In genomic region chr4:33926010-33926409, GRCm38 (mm10) we compare ENCODE assay signal across 12 mouse cellular contexts. TPM values are rescaled to one million over a fixed set of nuclear protein-coding genes. Genes with fewer than 3 reads are reported as not detected.
A peak's percentile ranks its signal among the peaks of the same experiment; 100 is the strongest.
DNase-seq lines count a peak whose midpoint lies in the region; ATAC-seq and TF ChIP-seq lines count a peak whose summit lies in the region.
"Had no signal": no experiment of that assay in that cellular context is flagged by ENCODE, and none has a peak within 500 bp of the region (broad histone marks: within the 10 kb centered on the region; RNA-seq: fewer than 3 reads in every experiment).

No protein-coding gene starts in this region.

- peaks cover 21% of the 10 kb centered on the region for H3K4me1 ChIP-seq in forebrain, embryonic 15.5 days
- H3K4me1 ChIP-seq in hindbrain, embryonic 15.5 days (replicated peaks) = peaks cover 20% of the 10 kb centered on the region
- H3K4me1 ChIP-seq in neural tube, embryonic 14.5 days (ENCODE audit: control insufficient read depth, insufficient read depth, low read length) = 0 out of 2 replicates have a peak, but pooled peaks cover 7% of the 10 kb centered on the region

- H3K4me2 ChIP-seq in forebrain, embryonic 15.5 days (replicated peaks) = peak overlapping the region; percentile 95
- H3K4me2 ChIP-seq in hindbrain, embryonic 15.5 days = peak overlapping the region; percentile 96
- peak overlapping the region; percentile 35 for H3K4me2 ChIP-seq in neural tube, embryonic 14.5 days (ENCODE audit: low read depth, low read length)

- intact Hi-C loops in left cerebral cortex, adult 2 months (cut with DNase I) = loop anchor here (5.0 to 10.0 kb wide), 3 partner anchors 261 to 449 kb away; no protein-coding TSS in a partner anchor
- intact Hi-C loops in left cerebral cortex, postnatal 36 days (cut with DNase I) = loop anchor here (5.0 to 10.0 kb wide), 3 partner anchors 189 to 531 kb away; no protein-coding TSS in a partner anchor

- no peaks in the 10 kb centered on the region for H3K27me3 ChIP-seq in forebrain, embryonic 15.5 days
- H3K27me3 ChIP-seq in hindbrain, embryonic 15.5 days = no peaks in the 10 kb centered on the region
- peaks cover 3% of the 10 kb centered on the region; the same call in 1 of the 2 replicates for H3K27me3 ChIP-seq in neural tube, embryonic 14.5 days (ENCODE audit: control insufficient read depth, insufficient read depth, low read length)

- peak overlapping the region; percentile 98 for H3K9ac ChIP-seq in forebrain, embryonic 15.5 days (replicated peaks)
- H3K9ac ChIP-seq in hindbrain, embryonic 15.5 days = peak overlapping the region; percentile 44
- peak overlapping the region; percentile 37 for H3K9ac ChIP-seq in neural tube, embryonic 14.5 days (replicated peaks; ENCODE audit: low read depth, low read length)

- no peak for DNase-seq in left cerebral cortex, adult 2 months (ENCODE audit: extremely low spot score in 1 of 2, low spot score in 2 of 2)
- no peak for DNase-seq in left cerebral cortex, postnatal 36 days (ENCODE audit: low spot score in 2 of 2)
- no peak for DNase-seq in kidney, postnatal 25 days
- no peak for DNase-seq in lung, postnatal 4 days
- DNase-seq: adrenal gland, postnatal 10 days; gastrocnemius, postnatal 36 days; kidney, adult 2 months; right cerebral cortex, postnatal 4 days had no signal

- no peak for ATAC-seq in forebrain, embryonic 15.5 days (replicated peaks)
- no peak for ATAC-seq in hindbrain, embryonic 15.5 days (ENCODE audit: low FRiP score, low read depth)
- no peak for ATAC-seq in neural tube, embryonic 14.5 days (ENCODE audit: low read depth)

- no peaks in the 10 kb centered on the region for H3K9me3 ChIP-seq in forebrain, embryonic 15.5 days
- no peaks in the 10 kb centered on the region for H3K9me3 ChIP-seq in hindbrain, embryonic 15.5 days
- H3K9me3 ChIP-seq in neural tube, embryonic 14.5 days (ENCODE audit: control insufficient read depth, low read length) = no peaks in the 10 kb centered on the region

- peak overlapping the region; percentile 95 for H3K27ac ChIP-seq in left cerebral cortex, adult 2 months
- peak overlapping the region; percentile 71 for H3K27ac ChIP-seq in forebrain, embryonic 15.5 days (replicated peaks)
- H3K27ac ChIP-seq in hindbrain, embryonic 15.5 days (replicated peaks) = peak overlapping the region; percentile 59
- H3K27ac ChIP-seq in neural tube, embryonic 14.5 days (ENCODE audit: low read depth, low read length) = peak overlapping the region; percentile 52; the same call in 1 of the 2 replicates

- WGBS in forebrain, embryonic 15.5 days = 45% methylated on average over 6 of the region's 6 CpGs
- WGBS in hindbrain, embryonic 15.5 days = 36% methylated on average over 6 of the region's 6 CpGs
- 32% methylated on average over 6 of the region's 6 CpGs for WGBS in neural tube, embryonic 14.5 days

- H3K36me3 ChIP-seq in forebrain, embryonic 15.5 days = no peaks in the 10 kb centered on the region
- H3K36me3 ChIP-seq in hindbrain, embryonic 15.5 days = no peaks in the 10 kb centered on the region
- H3K36me3 ChIP-seq in neural tube, embryonic 14.5 days (ENCODE audit: control insufficient read depth, insufficient read depth, low read length) = no peaks in the 10 kb centered on the region

- no peak for TF ChIP-seq CTCF in left cerebral cortex, adult 2 months (IDR thresholded peaks at IDR 0.05)

- peak overlapping the region; percentile 80 for H3K4me3 ChIP-seq in left cerebral cortex, adult 2 months
- peak overlapping the region; percentile 89 for H3K4me3 ChIP-seq in forebrain, embryonic 15.5 days
- peak overlapping the region; percentile 77 for H3K4me3 ChIP-seq in hindbrain, embryonic 15.5 days
- H3K4me3 ChIP-seq in neural tube, embryonic 14.5 days (ENCODE audit: low read depth, low read length) = peak overlapping the region; percentile 79

RNA-seq across cellular contexts. Expression of gene Cnr1, which starts 1.6 kb away (rescaled TPM):
- 100 to 1,000 TPM; 122 to 126 TPM for total RNA-seq in left cerebral cortex, adult 2 months (2021)
- total RNA-seq in left cerebral cortex, postnatal 36 days (2021) = 100 to 1,000 TPM; 120 to 127 TPM
- 71.3 and 75.5 TPM in 2 replicates for polyA plus RNA-seq in forebrain, embryonic 15.5 days (2015; fragmentation: Nextera tagmentation; extraction: Ambion mirVana)
- polyA plus RNA-seq in hindbrain, embryonic 15.5 days (2015; fragmentation: Nextera tagmentation; extraction: Ambion mirVana) = 54.3 and 63.0 TPM in 2 replicates
- 74.6 and 88.0 TPM in 2 replicates for polyA plus RNA-seq in neural tube, embryonic 14.5 days (2014; fragmentation: Nextera tagmentation; extraction: Ambion mirVana)
- total RNA-seq: megakaryocyte progenitor cell, adult 5-6 weeks had no signal

Comparison
In these comparisons a context has a peak if more than half of its experiments do, and no peak if none do; other contexts are left out.
1. H3K4me2 ChIP-seq: peak in every context shown above with its lines; median percentile 96 in hindbrain, embryonic 15.5 days; 95 in forebrain, embryonic 15.5 days; 35 in neural tube, embryonic 14.5 days.
2. H3K9ac ChIP-seq: peak in every context shown above with its lines; median percentile 98 in forebrain, embryonic 15.5 days; 44 in hindbrain, embryonic 15.5 days; 37 in neural tube, embryonic 14.5 days.